Mouse (Mus musculus): Measurements from ENCODE around the gene Icos. TPM values are rescaled to one million over a fixed set of nuclear protein-coding genes. Genes with fewer than 3 reads are reported as not detected.

Gene Icos
- polyA plus RNA-seq, 1 experiment: not detected

DNA sequence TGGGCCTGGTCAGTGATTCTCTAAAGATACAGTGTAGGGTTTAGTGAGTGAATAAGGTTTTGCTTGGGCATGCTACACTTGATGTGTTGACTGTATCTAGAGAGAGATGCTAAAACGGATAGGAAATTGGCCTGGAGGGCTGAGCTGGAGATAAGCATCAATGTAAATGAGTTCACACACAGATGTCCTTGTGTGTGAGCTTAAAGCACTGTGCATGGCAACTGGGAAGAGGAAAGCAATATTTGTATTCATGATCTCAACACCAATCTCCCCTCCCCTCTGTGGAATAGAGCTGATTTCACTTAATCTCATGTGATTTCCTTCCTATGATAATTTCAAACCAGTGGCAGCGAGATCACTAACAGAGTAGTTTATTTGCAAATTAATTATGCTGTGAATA lies 7.3 kb downstream of the Icos start:
- H3K79me2 ChIP-seq (ENCODE audit: control insufficient read depth, insufficient read depth): no peaks in the 10 kb centered on the region
- H3K36me3 ChIP-seq (ENCODE audit: control insufficient read depth, insufficient read depth): no peaks in the 10 kb centered on the region
- H3ac ChIP-seq (ENCODE audit: control insufficient read depth, insufficient read length, low read depth): no peak overlapping the region
- no peak overlapping the region for H3K4me3 ChIP-seq (ENCODE audit: insufficient read depth, poor library complexity, severe bottlenecking)
- TF ChIP-seq MYOD1 (IDR thresholded peaks at IDR 0.05; ENCODE audit: control insufficient read depth, insufficient read length, low read depth) (no peak), USF1 (IDR thresholded peaks at IDR 0.05; ENCODE audit: low read depth) (no peak), CTCF (IDR thresholded peaks at IDR 0.05; ENCODE audit: control insufficient read depth, insufficient read depth, insufficient read length) (no peak), MYOG (IDR thresholded peaks at IDR 0.05; ENCODE audit: control insufficient read depth, extremely low read depth, insufficient read length) (no peak), MAX (IDR thresholded peaks at IDR 0.05) (no peak), FOSL1 (IDR thresholded peaks at IDR 0.05; ENCODE audit: insufficient read depth, low read length, poor library complexity, severe bottlenecking) (no peak), CEBPB (IDR thresholded peaks at IDR 0.05; ENCODE audit: low read depth) (no peak)
- H3K79me3 ChIP-seq (ENCODE audit: low read depth): no peaks in the 10 kb centered on the region
- peaks cover 3% of the 10 kb centered on the region for H3K27me3 ChIP-seq (ENCODE audit: control insufficient read depth, insufficient read depth, insufficient read length)

DNA sequence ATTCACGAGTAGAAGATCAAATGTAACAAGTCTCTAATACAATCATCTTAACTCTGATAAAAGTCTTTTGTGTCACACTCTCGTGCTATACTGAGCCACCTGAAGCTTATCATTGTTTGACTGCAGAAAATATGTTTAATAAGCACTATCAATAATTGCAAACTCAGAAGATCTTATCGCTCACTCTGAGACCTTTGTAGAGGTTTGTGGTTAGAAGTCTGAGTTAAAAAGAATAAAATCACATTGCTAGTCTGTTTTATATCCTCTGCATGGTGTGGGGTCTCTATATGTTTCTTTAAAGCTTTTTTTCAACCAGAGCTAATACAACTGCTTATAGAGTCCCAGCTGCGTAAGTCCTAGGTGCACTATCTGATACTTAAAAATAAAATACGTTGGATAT lies 8.4 kb downstream of the Icos start:
- Histone ChIP-seq H3K79me2 (ENCODE audit: control insufficient read depth, insufficient read depth) (no peaks in the 10 kb centered on the region), H3K27me3 (ENCODE audit: control insufficient read depth, insufficient read depth, insufficient read length) (peaks cover 8% of the 10 kb centered on the region), H3K36me3 (ENCODE audit: control insufficient read depth, insufficient read depth) (no peaks in the 10 kb centered on the region), H3K4me3 (ENCODE audit: insufficient read depth, poor library complexity, severe bottlenecking) (no peak overlapping the region), H3ac (ENCODE audit: control insufficient read depth, insufficient read length, low read depth) (no peak overlapping the region), H3K79me3 (ENCODE audit: low read depth) (no peaks in the 10 kb centered on the region)
- TF ChIP-seq CEBPB (IDR thresholded peaks at IDR 0.05; ENCODE audit: low read depth): no peak

DNA sequence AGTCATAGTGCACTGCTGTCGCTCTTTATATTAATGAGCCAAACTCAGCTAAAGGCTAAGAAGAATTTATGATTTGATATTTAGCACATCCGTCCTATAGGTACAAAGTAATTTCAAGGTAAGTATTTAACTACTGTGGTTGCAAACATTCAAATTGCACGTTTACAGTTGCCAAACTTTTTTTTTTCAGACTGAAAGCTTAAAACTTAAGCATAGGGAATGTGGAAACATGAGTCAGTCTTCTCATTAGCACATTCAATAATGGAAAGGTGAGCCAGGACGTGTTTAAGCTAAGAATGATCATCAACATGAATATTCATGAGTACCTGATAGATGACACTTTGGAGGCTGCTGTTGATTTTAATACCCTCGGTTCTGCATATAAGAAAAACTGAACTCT lies 11.4 kb downstream of the Icos start:
- no peak overlapping the region for H3K4me3 ChIP-seq (ENCODE audit: insufficient read depth, poor library complexity, severe bottlenecking)
- no peak overlapping the region for H3ac ChIP-seq (ENCODE audit: control insufficient read depth, insufficient read length, low read depth)
- TF ChIP-seq MYOD1 (IDR thresholded peaks at IDR 0.05; ENCODE audit: control insufficient read depth, insufficient read length, low read depth) (no peak), MYOG (IDR thresholded peaks at IDR 0.05; ENCODE audit: control insufficient read depth, extremely low read depth, insufficient read length) (no peak), USF1 (IDR thresholded peaks at IDR 0.05; ENCODE audit: low read depth) (no peak)
- H3K36me3 ChIP-seq (ENCODE audit: control insufficient read depth, insufficient read depth): no peaks in the 10 kb centered on the region
- H3K79me2 ChIP-seq (ENCODE audit: control insufficient read depth, insufficient read depth): no peaks in the 10 kb centered on the region
- H3K27me3 ChIP-seq (ENCODE audit: control insufficient read depth, insufficient read depth, insufficient read length): peaks cover 9% of the 10 kb centered on the region
- H3K79me3 ChIP-seq (ENCODE audit: low read depth): no peaks in the 10 kb centered on the region

DNA sequence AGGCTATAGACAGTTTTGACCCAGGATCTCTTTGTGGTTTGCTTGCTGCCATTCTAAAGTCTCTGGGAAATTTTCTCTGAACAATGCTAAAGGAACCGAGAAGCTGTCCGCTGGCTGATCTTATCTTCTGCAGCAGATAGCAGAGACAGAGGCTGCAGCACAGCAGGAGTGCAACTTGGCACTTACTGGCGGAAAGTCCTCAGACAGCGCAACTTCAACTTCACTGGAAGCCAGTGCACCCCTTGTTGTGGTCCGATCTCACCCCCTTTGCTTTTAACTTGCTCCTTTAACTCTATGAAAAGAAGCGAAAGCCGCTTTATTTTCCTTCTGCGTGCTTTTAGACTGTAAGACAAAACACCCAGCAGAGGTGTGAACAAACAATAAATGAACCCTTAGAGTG lies 12.6 kb downstream of the Icos start:
- Histone ChIP-seq H3K4me3 (ENCODE audit: insufficient read depth, poor library complexity, severe bottlenecking) (no peak overlapping the region), H3K27me3 (ENCODE audit: control insufficient read depth, insufficient read depth, insufficient read length) (peaks cover 13% of the 10 kb centered on the region)

DNA sequence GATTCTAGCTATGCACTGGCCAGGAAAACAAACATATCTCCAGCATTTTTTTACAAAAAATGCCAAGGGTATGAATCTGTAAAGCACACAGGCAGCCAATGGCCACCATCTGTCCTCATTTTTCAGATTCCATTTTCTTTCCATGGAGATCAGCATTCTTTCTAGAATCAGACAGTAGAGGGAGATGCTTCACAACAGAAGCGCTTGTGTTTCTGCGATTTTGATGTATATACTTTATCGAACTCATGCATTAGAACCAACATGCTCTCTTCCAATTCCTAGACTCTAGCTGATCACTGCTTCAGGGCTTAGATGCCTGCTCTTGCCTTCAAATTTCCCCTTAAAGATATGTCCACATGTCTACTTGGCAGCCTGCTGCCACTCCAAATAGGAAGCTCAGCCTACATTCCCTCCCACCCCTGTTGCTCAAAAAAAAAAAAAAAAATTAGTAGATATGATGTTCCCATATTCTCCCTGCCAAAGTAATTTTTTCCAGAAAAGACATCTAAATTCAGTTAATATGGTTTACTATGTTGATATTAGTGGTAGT lies 20.4 kb downstream of the Icos start:
- H3ac ChIP-seq (ENCODE audit: control insufficient read depth, insufficient read length, low read depth): no peak overlapping the region
- no peaks in the 10 kb centered on the region for H3K79me3 ChIP-seq (ENCODE audit: low read depth)
- H3K36me3 ChIP-seq (ENCODE audit: control insufficient read depth, insufficient read depth): no peaks in the 10 kb centered on the region
- no peaks in the 10 kb centered on the region for H3K79me2 ChIP-seq (ENCODE audit: control insufficient read depth, insufficient read depth)
- H3K4me3 ChIP-seq (ENCODE audit: insufficient read depth, poor library complexity, severe bottlenecking): no peak overlapping the region
- TF ChIP-seq MYOG (IDR thresholded peaks at IDR 0.05; ENCODE audit: control insufficient read depth, extremely low read depth, insufficient read length) (no peak), USF1 (IDR thresholded peaks at IDR 0.05; ENCODE audit: low read depth) (no peak), CEBPB (IDR thresholded peaks at IDR 0.05; ENCODE audit: low read depth) (no peak), MAX (IDR thresholded peaks at IDR 0.05) (no peak), FOSL1 (IDR thresholded peaks at IDR 0.05; ENCODE audit: insufficient read depth, low read length, poor library complexity, severe bottlenecking) (no peak), MYOD1 (IDR thresholded peaks at IDR 0.05; ENCODE audit: control insufficient read depth, insufficient read length, low read depth) (no peak), CTCF (IDR thresholded peaks at IDR 0.05; ENCODE audit: control insufficient read depth, insufficient read depth, insufficient read length) (no peak)
- peaks cover 12% of the 10 kb centered on the region for H3K27me3 ChIP-seq (ENCODE audit: control insufficient read depth, insufficient read depth, insufficient read length)

More for the DNA sequence above, 12.6 kb downstream of the Icos start:
- Histone ChIP-seq H3K79me3 (ENCODE audit: low read depth) (no peaks in the 10 kb centered on the region), H3K79me2 (ENCODE audit: control insufficient read depth, insufficient read depth) (no peaks in the 10 kb centered on the region), H3K36me3 (ENCODE audit: control insufficient read depth, insufficient read depth) (no peaks in the 10 kb centered on the region), H3ac (ENCODE audit: control insufficient read depth, insufficient read length, low read depth) (no peak overlapping the region)
- no peak for TF ChIP-seq FOSL1 (IDR thresholded peaks at IDR 0.05; ENCODE audit: insufficient read depth, low read length, poor library complexity, severe bottlenecking)
- TF ChIP-seq USF1 (IDR thresholded peaks at IDR 0.05; ENCODE audit: low read depth): no peak
- no peak for TF ChIP-seq MYOD1 (IDR thresholded peaks at IDR 0.05; ENCODE audit: control insufficient read depth, insufficient read length, low read depth)
- TF ChIP-seq CEBPB (IDR thresholded peaks at IDR 0.05; ENCODE audit: low read depth): no peak
- TF ChIP-seq MYOG (IDR thresholded peaks at IDR 0.05; ENCODE audit: control insufficient read depth, extremely low read depth, insufficient read length): no peak
- no peak for TF ChIP-seq MAX (IDR thresholded peaks at IDR 0.05)
- no peak for TF ChIP-seq CTCF (IDR thresholded peaks at IDR 0.05; ENCODE audit: control insufficient read depth, insufficient read depth, insufficient read length)

DNA sequence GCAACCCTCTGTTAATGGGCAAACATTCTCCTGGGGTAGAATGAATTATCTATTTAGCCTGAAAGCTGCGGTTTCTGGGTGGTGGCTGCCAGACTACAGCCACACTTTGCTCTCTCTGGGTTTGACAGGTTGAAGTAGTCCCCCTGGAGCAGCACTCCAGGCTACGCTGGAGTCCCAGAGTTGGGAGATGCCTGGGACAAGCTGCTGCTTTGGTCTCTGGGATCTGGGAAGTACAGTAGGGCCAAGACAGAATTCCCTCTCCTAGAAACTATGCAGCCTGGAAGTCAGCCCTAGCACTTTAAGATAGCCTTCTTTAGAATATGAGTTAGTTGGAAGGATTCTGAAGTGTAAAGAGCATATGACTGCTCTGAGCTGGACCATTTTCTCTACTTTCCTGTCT lies 21.0 kb downstream of the Icos start:
- no peak for TF ChIP-seq CEBPB (IDR thresholded peaks at IDR 0.05; ENCODE audit: low read depth)
- no peak for TF ChIP-seq USF1 (IDR thresholded peaks at IDR 0.05; ENCODE audit: low read depth)
- TF ChIP-seq MYOD1 (IDR thresholded peaks at IDR 0.05; ENCODE audit: control insufficient read depth, insufficient read length, low read depth): no peak
- no peak overlapping the region for H3ac ChIP-seq (ENCODE audit: control insufficient read depth, insufficient read length, low read depth)
- H3K27me3 ChIP-seq (ENCODE audit: control insufficient read depth, insufficient read depth, insufficient read length): peaks cover 12% of the 10 kb centered on the region
- H3K79me3 ChIP-seq (ENCODE audit: low read depth): no peaks in the 10 kb centered on the region
- no peak overlapping the region for H3K4me3 ChIP-seq (ENCODE audit: insufficient read depth, poor library complexity, severe bottlenecking)
- H3K36me3 ChIP-seq (ENCODE audit: control insufficient read depth, insufficient read depth): no peaks in the 10 kb centered on the region
- no peaks in the 10 kb centered on the region for H3K79me2 ChIP-seq (ENCODE audit: control insufficient read depth, insufficient read depth)

All from C2C12 (cell line).